Mouse (Mus musculus) ES-Bruce4 (cell line): ENCODE measurements at regions not wholly inside any gene's neighbourhood (a gene's known extent, or its start where the extent isn't known, plus 50 kb on each side); places are given as distances from the start of the nearest gene placed in this dataset.

ENCODE experiments used
- CTCF ChIP-seq: IDR thresholded peaks from one replicate; pipeline ENCODE4 v1.8.1; 2011; ENCODE audit warnings: low read depth, low read length
- EP300 ChIP-seq: IDR thresholded peaks from 2 replicates; pipeline ENCODE4 v1.6.1; 2011; ENCODE audit warnings: low read depth, low read length; ENCODE audit not compliant: insufficient read depth
- POLR2A ChIP-seq: IDR thresholded peaks from one replicate; pipeline ENCODE4 v1.8.1; 2011; ENCODE audit warnings: low read length; ENCODE audit not compliant: insufficient read depth

- TF ChIP-seq CTCF, result no peak
- no peak for TF ChIP-seq POLR2A
- no peak for TF ChIP-seq EP300
Observed at GRCm38 (mm10) chr2:124848812-124849211, 219.1 kb upstream of the Slc24a5 start.
